Mouse (Mus musculus) megakaryocyte-erythroid progenitor cell, adult 5-6 weeks (primary cell): Measurements from ENCODE around the gene Prkn. TPM values are rescaled to one million over a fixed set of nuclear protein-coding genes. Genes with fewer than 3 reads are reported as not detected.
A peak's percentile ranks its signal among the peaks of the same experiment; 100 is the strongest.

Source experiments
- ATAC-seq: replicated peaks from 2 replicates; pipeline ENCODE4 v1.8.0; 2016; ENCODE audit warnings: mild to moderate bottlenecking, inconsistent platforms; ENCODE audit not compliant: severe bottlenecking, poor library complexity, low FRiP score, low TSS enrichment
- total RNA-seq, 2 experiments: library from RNA; stranded (forward) in 1 of 2; stranded (reverse) in 1 of 2; fragments of 200-1000, 215-1000 nt in 1 of 2; fragments of >200 nt in 1 of 2; fragmentation: Nextera tagmentation in 1 of 2; gene quantifications; 2 replicates each; pipeline ENCODE4 v1.2.3; 2014 to 2017

The Prkn gene
- 3.1 and 9.2 TPM in 2 replicates for total RNA-seq (2014; fragmentation: Nextera tagmentation)
- total RNA-seq (2017): 2.7 and 5.9 TPM in 2 replicates

GRCm38 (mm10) chr17:10840148-10840707 is at the start of gene Prkn, which contains the start of gene Pacrg:
TSS of gene Prkn (plus strand) at chr17:10840384.
TSS of gene Pacrg (minus strand) at chr17:10840311.
- peak; percentile 96 for ATAC-seq

GRCm38 (mm10) chr17:10791661-10792060 is 48.5 kb upstream of the Prkn start:
- no peak for ATAC-seq

GRCm38 (mm10) chr17:10806692-10807091 is 33.5 kb upstream of the Prkn start:
- ATAC-seq: no peak

GRCm38 (mm10) chr17:10807261-10807998 is 32.8 kb upstream of the Prkn start:
- no peak for ATAC-seq

- ATAC-seq: no peak
Measured at GRCm38 (mm10) chr17:10808571-10808970, 31.6 kb upstream of the Prkn start.

- no peak for ATAC-seq
Measured at GRCm38 (mm10) chr17:10818971-10819370, 21.2 kb upstream of the Prkn start.

- peak; percentile 78 for ATAC-seq
Measured at GRCm38 (mm10) chr17:10840731-10841201, 582 bp downstream of the Prkn start.

- ATAC-seq: no peak
Measured at GRCm38 (mm10) chr17:10854207-10854606, 14.0 kb downstream of the Prkn start.

GRCm38 (mm10) chr17:10874208-10875187 is 34.3 kb downstream of the Prkn start:
- peak; percentile 99 for ATAC-seq

- ATAC-seq: no peak
Measured at GRCm38 (mm10) chr17:10878986-10879385, 38.8 kb downstream of the Prkn start.

- no peak for ATAC-seq
Measured at GRCm38 (mm10) chr17:10882260-10882659, 42.1 kb downstream of the Prkn start.

GRCm38 (mm10) chr17:10887924-10888323 is 47.7 kb downstream of the Prkn start:
- 0 out of 2 replicates have a peak, but pooled peaks have one; percentile 41 for ATAC-seq

GRCm38 (mm10) chr17:10901686-10902228 is 61.6 kb downstream of the Prkn start:
- ATAC-seq: peak; percentile 82

GRCm38 (mm10) chr17:10936698-10937097 is 96.5 kb downstream of the Prkn start:
- no peak for ATAC-seq

- ATAC-seq: no peak
Measured at GRCm38 (mm10) chr17:10937844-10938243, 97.7 kb downstream of the Prkn start.

GRCm38 (mm10) chr17:10938755-10939154 is 98.6 kb downstream of the Prkn start:
- no peak for ATAC-seq

- no peak for ATAC-seq
Measured at GRCm38 (mm10) chr17:10946552-10946951, 106.4 kb downstream of the Prkn start.

GRCm38 (mm10) chr17:10947614-10948013 is 107.4 kb downstream of the Prkn start:
- ATAC-seq: no peak

GRCm38 (mm10) chr17:10959066-10959864 is 119.1 kb downstream of the Prkn start:
- peak; percentile 70; the same call in 1 of the 2 replicates for ATAC-seq
